Mouse (Mus musculus) lung, postnatal 0 days (tissue): Measurements from ENCODE around the gene Padi2.

Source experiments
- CTCF ChIP-seq: IDR thresholded peaks from 2 replicates; pipeline ENCODE4 v1.5.1; 2016; ENCODE audit warnings: antibody characterized with exemption, mild to moderate bottlenecking
- EP300 ChIP-seq: IDR thresholded peaks from 2 replicates; pipeline ENCODE4 v1.6.1; 2016; ENCODE audit warnings: antibody characterized with exemption, mild to moderate bottlenecking, control low read depth

DNA sequence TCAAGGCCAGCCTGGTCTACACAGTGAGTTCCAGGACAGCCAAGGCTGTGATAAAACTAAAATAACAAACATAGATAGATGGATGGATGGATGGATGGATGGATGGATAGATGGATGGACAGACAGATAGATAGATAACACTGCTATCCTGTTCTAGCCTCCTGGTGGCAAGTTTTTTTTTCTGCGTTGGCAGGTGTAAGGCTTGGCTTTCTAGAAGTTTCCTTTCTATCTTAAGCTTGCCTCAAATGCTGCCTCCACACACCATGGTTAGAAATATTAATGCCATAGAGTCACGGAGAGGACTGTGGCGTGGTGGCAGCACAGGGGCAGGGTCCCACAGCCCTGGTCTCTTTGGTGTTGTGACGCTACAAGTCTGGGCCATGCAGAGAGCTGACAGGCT lies 39.4 kb downstream of the Padi2 start:
- TF ChIP-seq EP300 = no peak
- TF ChIP-seq CTCF = no peak
